Mouse (Mus musculus) neural tube, embryonic 10.5 days (tissue): Measurements from ENCODE around the gene Sf3b3.

Source experiments
- DNase-seq: peaks from one replicate; pipeline ENCODE4 v3.0.0-alpha.2; 2017; ENCODE audit warnings: low spot score; ENCODE audit errors: extremely low spot score

Sf3b3 gene

GRCm38 (mm10) chr8:110847645-110848495 is 1.3 kb upstream of the Sf3b3 start:
- no peak for DNase-seq

- no peak for DNase-seq
These were observed 573 bp upstream of the Sf3b3 start for GRCm38 (mm10) chr8:110847171-110847549.

DNA sequence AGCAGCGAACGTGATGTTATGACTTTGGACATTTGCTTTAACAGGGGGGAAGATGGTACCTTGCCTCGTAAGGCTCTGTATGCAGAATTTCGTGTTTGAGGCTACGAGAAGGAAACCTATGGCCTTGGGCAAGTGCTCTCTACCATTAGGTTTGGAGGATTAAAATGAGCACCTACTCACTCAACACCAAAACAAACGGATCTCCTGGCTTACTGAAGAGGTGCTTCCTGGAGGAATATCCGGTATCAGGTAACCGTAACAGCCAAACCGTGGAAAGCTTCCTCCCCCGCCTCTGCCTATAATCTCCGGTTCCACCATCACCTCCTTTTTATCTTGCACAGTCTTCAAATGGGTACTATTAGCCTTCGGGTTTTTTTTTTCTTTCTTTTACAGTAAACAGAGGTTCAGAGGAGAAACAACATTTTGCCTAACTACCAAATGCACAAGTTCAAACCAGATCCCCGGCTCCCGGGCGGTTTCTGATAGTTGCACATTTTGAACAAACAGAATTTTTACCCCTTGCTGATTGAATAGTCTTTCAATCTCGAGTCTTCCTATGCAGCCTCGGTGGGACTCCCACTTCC is 674 bp downstream of the Sf3b3 start:
- DNase-seq, result no peak

DNA sequence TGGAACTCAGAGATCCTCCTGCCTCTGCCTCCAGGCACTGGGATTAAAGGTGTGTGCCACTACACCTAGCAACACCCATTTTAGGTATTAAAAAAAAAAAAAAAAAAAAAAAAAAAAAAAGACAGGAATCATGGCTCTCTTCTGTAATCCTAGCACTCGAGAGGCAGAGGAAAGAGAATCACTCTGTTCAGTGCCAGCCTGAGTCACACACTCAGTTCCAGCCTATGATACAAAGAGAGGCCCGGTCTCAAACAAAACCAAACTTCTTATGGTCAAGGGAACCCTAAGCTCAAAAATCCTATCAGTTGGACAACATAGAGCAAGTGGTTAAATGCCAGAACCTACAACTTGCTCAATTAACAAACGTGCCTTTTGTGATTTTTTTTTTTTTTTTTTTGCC is 1.6 kb downstream of the Sf3b3 start:
- DNase-seq, result no peak

- no peak for DNase-seq
These were observed 3.4 kb downstream of the Sf3b3 start for GRCm38 (mm10) chr8:110843207-110843606.

- DNase-seq, result no peak
These were observed 4.5 kb downstream of the Sf3b3 start for GRCm38 (mm10) chr8:110842012-110842574.

GRCm38 (mm10) chr8:110831956-110832355 is 14.6 kb downstream of the Sf3b3 start:
- no peak for DNase-seq

- DNase-seq, result no peak
These were observed 18.1 kb downstream of the Sf3b3 start for GRCm38 (mm10) chr8:110828511-110828910.

DNA sequence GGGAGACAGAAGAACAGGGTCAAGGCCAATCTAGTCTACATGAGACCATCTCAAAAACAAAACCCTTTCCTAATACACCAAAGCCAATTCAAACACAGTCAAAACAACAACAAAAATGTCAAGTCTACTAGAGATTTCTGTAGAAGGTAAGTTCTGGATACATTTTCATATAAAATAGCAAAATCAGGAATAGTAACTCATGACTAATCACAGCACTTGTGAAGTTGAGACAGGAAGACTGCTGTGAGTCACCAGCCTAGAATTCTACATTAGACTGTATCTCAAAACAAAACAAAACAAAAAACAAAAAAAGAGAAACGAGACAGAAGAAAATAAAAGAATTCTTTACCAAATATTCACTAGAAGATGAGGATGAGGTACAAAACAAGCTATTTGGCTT is 21.7 kb downstream of the Sf3b3 start:
- DNase-seq, result no peak

DNA sequence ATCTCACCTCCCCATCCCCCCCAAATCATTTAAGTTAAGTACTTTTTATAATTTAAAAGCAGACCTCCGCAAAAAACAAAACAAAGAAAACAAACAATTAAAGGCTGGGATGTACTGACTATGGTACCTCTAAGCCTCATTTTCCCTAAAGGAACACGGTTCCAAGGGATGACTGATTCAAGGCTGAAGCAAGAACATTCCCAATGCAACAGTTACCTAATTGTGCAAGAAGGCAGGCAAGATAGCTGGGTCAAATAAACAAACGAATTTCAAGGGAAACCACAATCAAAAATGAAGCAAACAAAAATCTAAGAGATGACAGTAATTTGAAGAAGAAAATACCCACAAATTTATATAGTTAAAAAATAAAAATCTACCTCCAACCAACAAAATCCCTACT is 24.6 kb downstream of the Sf3b3 start:
- DNase-seq, result no peak

GRCm38 (mm10) chr8:110820257-110820656 is 26.3 kb downstream of the Sf3b3 start:
- DNase-seq, result no peak

DNA sequence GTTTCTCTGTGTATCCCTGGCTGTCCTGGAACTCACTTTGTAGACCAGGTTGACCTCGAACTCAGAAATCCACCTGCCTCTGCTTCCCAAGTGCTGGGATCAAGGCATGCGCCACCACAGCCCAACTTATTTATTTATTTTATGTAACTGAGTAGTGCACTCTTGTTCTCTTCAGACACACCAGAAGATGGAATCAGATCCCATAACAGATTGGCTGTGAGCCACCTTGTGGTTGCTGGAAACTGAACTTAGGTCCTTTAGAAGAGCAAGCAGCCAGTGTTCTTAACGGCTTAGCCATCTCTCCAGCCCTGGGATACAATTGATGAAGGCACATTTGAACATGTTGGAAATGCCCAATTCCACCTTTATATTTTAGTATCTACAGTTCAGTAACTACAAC is 28.0 kb downstream of the Sf3b3 start:
- DNase-seq, result no peak

DNA sequence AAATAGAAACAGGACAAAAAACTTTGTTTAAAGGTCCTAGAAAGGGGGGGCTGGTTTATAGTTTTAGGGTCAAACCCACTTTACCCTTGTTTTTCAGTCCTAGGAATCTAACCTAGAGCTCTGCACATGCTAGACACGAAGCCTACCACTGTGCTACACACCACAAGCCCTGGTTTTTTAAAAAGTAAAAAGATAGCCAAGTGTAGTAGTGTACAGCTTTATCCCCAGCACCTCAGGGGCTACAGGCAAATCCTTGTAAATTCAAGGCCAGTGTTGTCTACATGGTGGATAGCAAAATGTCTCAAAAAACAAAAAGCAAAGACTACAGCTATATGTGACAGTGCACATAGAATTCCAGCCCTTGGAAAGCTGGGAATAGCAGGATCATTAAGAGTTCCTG is 29.6 kb downstream of the Sf3b3 start:
- DNase-seq, result no peak

- no peak for DNase-seq
These were observed 31.3 kb downstream of the Sf3b3 start for GRCm38 (mm10) chr8:110815308-110815707.

- no peak for DNase-seq
These were observed 33.3 kb downstream of the Sf3b3 start for GRCm38 (mm10) chr8:110813081-110813812.

DNA sequence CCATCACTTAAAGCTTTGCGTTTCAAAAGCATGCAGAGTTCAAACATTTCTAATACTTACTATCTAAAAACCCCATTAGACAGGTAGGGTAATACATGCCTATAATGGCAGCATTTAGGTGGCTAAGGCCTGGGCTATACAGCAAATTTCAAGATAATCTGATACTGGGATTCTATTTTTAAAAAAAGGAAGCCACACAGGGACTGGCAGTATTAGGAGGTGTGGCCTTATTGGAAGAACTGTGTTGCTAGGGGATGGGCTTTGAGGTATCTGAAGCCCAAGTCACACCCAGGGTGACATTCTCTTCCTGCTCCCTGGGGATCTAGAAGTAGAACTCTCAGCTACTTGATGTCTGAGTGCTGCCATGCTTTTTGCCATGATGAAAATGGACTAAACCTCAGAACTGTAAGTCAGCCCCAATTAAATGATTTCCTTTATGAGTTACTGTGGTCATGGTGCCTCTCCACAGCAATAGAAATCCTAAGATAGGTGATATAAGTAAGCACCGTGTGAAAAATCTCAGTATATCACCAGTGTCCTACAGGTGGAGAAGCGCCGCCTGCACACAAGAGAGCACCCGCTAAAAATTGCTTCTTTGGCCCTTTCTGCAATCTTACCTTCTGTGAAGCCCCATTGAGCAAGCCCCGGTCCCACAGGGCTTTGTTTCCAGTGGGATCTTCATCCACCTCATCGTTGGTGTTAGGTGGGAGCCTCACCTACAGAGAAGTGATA is 34.1 kb downstream of the Sf3b3 start:
- no peak for DNase-seq

DNA sequence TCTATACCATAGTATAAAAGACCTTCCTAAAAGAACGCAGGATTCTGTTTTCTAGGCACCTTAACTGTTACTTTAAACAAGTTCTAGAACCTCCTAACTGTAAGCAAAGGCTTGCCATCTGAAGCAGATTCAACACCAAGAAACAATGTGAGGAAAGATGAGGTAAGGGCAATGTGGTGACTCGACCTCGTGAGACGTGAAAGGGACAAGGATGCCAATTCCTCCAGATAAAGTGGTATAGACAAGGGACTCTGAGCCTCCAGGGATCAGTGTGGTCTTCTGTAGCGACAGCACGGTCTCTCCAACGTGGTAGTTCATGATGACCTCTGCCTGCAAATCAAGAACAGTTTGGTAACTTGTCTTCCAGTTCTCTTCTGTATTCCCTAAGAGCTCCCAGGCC is 34.8 kb downstream of the Sf3b3 start:
- DNase-seq, result no peak

DNA sequence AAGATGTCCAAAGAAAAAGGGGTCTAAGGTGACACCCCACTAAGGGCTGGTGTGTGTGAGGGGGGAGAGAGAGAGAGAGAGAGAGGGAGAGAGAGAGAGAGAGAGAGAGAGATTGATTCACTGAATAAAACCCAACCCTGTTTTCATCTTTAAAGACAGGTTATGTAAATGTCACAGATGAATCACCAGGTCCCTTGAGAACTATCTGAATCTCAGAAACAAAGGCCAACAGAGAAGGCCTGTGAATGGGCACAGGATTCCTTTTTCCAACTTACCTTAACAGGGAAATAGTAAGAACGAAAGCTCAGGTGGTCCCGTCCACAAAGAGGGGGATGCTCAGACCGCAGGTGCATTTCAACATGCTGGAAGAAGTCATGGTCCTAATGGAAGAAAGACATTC is 35.5 kb downstream of the Sf3b3 start:
- DNase-seq, result no peak

GRCm38 (mm10) chr8:110810481-110811065 is 36.0 kb downstream of the Sf3b3 start:
- DNase-seq, result no peak

DNA sequence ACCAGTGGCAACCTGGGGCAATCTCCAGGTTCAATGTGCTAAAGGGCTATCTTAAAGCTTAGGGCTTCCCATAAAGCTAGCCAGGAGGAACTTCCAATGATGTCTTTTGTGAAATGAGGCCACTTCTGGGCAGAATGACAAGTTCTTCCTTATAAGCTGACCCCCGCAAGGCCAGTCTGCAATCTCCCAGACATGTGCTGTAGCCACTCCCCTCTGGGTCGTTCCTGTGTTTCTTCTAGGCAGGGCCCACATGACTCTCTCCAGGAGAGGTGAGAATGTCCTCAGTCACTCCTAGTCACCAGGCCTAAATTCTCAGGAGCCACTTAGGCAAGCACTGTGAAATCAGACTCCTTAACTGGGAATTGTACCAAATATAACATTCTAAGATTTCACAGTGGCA is 36.8 kb downstream of the Sf3b3 start:
- no peak for DNase-seq
